Mouse (Mus musculus): ENCODE data around the gene Gm15085. TPM values are rescaled to one million over a fixed set of nuclear protein-coding genes. Genes with fewer than 3 reads are reported as not detected.
"Not testable (repeated sequence)": the region's sequence is repeated elsewhere in the genome, so short reads cannot be mapped to it uniquely, and the experiment has no call there.

The Gm15085 gene
- total RNA-seq (2017), result not detected in 2 replicates

DNA sequence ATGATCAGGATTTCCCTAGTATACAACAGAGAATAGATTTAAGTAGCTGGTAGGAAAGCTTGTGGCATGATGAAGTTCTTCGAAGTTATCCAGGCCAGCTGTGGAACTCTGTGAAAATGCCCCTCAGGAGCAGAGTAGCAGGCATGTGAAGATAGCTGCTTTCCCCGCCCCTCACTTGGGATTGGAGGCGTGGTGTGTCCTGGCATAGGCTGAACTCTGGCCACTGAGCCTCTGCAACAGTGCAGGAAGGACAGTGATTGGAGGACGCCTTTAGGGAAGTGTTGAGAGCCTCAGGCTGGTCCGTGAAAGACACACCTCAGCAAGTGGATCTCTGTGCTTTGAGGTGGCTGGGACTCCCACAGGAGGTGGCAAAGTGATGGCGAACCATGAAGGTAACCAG, at the start of gene Gm15085:
Gm15085 (plus strand) TSS at position 301 of the 400 bp plus-strand sequence.
- not testable (repeated sequence) for ATAC-seq (ENCODE audit: extremely low read depth, insufficient number of reproducible peaks, low FRiP score, poor library complexity, severe bottlenecking)

Other genes starting within 250 kb of the Gm15085 start
- gene Gm15093, start 175.2 kb upstream of the Gm15085 start, total RNA-seq (2017), result not detected in 2 replicates
- not detected in 2 replicates for gene Gm10439, start 147.0 kb downstream of the Gm15085 start, total RNA-seq (2017)

Measured in neutrophil, adult 5-6 weeks (primary cell).